Mouse (Mus musculus): ENCODE results near the gene Scaf8.
"Not testable (repeated sequence)": the region's sequence is repeated elsewhere in the genome, so short reads cannot be mapped to it uniquely, and the experiment has no call there.

The Scaf8 gene

DNA sequence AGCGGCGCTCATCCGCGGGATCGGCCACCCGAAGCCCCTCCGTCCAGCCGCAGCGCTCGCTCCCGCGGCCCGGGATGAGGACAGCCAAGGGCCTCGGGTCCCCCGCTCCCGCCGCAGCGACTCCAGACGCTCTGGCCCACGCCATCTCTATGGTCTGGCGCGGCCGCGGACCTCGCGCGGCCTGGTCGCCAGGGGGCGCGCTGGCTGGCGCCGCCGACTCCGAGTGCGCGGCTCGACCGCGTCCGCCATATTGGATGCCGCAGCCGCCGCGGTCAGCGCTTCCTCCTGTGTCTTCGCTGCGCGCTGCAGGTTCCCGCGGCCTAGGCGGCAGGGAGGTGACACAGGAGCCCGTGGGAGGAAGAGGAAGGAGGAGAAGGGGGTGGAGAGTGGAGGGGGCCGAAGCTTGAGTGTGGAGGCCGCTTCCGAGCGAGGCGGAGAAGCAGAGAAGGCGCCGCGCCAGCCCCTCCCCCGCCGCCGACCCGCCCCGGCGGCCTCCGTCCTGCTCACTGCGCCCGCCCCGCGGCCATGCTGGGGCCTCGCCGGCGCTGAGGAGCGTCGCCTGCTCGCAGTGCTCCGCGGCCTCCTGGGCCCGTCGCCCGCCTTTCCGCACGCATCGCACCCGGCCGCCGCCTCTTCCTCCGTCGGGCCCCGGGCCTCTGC, at the start of gene Scaf8:
Gene Scaf8, plus strand, starts transcription at position 253 of the 660 bp plus-strand sequence.
- peak; percentile 85 to 89 for DNase-seq

DNA sequence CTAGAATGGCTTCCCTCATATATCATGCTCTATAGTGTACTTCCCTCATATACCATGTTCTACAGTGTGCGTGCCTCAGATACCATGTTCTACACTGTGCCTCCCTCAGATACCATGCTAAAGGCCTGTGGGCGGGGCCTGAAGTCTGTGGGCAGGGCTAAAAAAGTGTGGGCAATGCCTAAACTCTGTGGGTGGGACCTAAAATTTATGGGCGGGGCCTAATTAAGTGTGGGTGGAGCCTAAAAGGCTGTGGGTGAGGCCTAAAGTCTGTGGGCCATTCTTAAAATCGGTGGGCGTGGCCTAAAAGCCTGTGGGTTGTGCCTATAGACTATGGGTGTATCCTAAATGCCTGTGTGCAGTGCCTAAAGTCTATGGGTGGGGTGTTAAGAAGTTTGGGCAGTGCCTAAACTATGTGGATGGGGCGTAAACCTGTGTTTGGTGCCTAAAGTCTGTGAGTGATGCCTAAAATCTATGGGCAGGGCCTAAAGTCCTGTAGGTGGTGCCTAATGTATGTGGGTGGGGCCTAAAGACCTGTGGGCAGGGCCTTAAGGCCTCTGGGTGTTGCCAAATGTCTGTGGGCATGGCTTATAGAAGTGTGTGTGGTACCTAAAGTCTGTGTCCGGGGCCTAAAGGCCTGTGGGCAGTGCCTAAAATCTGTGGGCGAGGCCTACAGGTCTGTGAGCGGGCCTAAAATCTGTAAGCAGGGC, 39.5 kb upstream of the Scaf8 start:
- no peak for DNase-seq

DNA sequence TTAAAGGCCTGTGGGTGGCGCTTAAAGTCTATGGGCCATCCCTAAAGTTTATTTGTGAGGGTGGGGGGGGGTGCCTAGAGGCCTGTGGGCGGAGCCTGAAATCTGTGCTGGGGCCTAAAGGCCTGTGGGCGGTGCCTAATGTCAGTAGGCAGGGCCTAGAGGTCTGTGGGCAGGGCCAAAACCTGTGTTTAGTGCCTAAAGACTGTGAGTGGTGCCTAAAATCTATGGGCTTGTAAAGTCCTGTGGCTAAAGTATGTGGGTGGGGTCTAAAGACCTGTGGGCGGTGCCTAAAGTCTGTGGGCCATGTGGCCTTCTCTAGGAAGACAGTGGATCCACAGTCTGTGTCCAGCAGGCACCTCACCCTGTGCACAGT, 38.9 kb upstream of the Scaf8 start:
- no peak for DNase-seq

DNA sequence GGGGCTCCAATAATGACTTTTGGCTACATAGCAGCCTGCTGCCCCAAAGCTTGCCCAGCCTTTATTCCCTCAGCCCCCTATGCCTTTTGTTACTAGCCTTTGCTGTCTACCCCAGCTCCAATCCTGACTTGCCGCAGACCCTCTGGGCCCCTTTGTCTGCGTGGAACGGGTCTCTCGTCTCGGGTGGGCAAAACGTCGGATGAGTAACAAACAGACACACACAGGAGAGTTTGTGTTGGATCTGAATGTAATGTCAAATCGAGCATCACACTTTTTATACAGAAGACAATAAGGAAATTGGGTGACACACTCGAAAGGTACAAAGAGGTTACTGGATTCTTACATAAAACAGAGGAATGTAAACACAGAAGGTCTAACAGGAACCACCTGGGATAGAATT, 36.8 kb upstream of the Scaf8 start:
- not testable (repeated sequence) for DNase-seq

DNA sequence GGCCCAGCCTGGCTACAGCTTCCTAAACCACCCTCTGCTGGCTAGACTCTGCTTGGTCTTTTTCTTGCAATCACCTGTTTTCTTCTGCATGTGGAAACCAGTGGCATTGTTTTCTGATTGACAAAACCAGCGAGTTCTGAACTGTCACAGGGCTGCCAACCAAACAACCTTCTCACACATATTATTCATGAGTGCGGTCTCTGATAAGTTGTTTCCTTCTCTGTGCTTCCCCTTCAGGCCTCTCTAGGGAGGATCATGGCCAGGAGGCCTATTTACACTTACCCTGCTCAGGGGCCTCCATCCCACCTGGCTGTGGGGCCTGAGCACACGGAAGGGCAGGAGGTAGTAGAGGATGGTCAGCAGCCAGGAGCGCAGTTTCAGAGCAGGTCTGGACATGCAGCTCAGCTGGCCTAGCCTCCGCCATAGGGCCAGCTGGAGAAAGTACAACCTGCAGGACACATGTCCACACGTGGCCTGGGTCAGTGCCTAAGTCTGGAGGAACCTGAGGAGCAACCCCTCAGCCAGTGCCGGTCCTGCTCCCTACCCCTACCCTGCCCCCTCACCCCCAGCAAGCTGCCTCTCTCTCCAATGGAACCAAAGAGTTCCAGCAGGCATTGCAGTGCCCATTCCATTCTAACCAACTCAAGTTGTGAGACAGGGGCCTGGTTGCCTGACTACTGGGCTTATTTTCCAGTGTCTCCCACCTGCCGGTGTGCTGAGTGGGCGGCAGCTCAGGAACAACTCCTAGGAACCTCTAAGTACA, 34.0 kb upstream of the Scaf8 start:
- DNase-seq, result not testable (repeated sequence)

DNA sequence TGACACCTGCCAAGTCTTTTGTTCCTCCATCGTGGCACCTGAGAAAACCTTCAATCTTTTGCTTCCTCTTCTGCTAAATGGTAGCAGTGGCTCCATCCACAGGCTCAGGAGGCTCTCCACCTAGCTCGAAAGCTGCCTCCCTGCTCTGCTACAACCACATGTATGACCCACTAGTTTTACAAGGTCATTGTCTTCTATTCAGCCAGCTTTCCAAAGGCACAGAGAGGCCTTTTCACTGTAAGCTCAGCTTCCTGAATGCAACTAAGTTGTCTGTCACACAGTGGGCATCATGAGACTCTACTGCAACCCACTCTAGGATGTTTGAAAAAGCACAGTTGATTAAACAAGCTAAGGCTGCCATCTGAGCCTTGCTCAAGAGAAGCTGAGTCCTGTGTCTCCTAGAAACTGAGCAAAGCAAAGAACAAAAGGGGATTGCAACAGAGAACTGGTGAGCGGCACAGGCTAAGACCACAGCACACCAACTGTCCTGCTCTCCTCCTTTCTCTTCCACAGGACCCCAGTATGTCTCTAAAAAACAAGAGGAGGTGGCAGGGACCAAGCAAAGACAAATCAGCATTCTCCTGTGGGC, 33.2 kb upstream of the Scaf8 start:
- DNase-seq, result peak; percentile 58 to 75

DNA sequence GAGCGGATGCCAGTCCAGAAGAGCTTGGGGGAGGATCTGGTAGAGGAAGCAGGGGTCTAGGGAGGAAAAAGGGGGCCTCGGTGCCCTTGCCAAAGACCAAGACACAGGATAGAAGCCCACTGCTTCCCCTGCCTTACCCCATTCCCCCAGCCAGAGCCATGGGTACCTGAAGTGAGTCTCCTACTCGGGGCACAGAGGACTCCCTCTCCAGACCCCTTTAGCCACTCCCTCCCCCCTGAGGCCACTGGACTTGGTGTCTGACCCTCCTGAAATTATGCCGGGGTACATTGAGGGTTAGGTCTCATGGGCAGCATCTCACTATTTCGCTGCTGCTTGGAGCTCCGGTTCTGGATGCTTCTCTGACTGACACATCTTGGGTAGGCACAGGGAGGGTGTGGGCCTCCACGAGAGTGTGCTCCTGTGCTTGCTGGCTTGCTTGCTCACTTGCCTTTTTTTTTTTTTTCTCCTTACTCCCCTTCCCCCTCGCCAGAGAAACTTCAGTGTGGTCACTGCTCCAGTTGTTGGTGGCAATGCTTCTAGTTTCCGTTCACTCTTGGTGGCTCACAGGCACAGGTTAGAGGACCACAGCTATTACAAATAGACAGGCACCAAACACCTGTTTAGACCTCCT, 32.5 kb upstream of the Scaf8 start:
- peak; percentile 39 to 65 for DNase-seq

DNA sequence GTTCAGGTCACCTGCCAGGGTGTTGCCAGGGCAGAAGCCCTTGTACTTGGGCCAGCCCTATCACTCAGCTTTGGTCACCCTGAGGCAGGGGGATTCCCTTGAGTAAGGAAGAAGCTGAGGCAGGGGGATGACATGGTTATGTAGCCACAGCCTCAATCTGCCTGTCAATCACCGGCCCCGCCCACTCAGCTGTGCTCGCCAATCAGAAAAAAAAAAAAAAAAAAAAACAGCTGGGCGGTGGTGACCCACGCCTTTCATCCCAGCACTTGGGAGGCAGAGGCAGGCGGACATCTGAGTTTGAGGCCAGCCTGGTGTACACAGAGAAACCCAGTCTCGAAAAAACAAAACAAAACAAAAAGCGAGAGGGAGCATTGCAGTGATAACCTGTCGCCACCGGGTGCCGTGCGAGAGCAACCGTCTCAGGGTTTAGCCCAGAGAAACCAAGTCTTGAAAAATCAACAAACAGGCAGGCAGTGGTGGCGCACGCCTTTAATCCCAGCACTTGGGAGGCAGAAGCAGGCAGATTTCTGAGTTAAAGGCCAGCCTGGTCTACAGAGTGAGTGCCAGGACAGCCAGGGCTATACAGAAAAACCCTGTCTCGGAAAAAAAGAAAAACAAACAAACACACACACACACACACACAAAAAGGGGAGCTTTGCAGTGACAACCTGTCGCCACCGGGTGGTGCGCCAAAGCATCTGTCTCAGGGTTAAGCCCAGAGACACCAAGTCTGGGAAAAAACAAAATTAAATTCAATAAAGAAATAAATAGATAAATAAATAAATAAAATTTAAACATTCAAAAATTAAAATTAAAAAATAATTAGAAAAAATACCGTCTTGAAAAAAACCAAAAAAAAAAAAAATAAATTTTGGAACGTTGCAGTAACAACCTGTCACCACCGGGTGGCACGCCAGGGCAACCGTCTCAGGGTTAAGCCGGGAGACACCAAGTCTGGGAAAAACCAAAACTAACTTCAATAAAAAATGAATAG, 31.7 kb upstream of the Scaf8 start:
- DNase-seq, result peak; percentile 53 to 62

DNA sequence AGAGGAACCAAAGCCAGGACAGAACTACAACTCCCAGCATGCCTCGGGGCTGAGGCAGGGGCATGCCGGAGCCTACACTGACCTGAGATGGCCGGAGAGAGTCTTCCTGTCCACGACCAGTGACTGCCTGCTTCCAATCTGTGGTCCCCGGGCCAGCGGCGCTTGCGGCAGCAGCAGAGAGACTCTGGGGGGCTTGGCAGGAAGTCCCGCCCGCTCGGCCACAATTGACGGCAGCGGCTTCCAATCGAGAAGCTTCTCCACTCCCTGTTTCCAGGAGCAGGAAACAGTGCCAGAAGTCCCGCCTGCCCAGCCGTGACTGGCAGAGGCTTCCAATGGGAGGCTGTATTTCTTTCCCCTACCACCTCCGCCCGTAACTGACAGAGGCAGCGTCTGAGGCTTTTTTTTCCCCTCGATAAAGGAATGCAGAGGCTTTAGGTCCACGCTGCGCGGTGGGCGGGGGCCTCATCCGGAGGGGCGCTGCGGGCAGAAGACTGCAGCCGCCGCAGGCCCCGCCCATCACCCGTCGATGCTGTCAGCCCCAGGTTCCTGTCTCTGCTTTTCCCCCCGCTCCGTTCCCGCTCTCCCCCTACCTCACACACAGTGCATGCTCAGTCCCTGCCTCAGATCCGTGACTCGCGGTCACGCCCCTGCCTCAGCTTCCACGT, 30.8 kb upstream of the Scaf8 start:
- DNase-seq, result peak; percentile 82 to 89

DNA sequence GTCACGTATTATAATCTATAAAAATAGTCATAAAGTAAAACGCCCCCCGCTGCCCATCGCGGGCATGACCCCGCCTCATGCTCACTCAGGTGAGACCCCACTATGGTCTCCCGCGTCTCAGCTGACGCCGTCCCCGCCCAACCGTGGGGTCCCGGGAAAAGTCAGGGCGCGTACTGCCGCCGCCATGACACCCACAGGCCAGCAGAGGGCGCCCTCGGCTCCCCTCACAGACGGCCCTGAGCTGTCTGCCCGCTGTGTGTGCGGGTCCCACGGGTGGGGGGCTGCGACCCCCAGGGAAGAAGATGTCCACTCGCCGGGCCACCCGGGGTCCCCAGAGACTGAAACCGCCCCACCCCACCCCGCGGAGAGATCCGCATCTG, 30.2 kb upstream of the Scaf8 start:
- DNase-seq, result peak; percentile 76 to 81

DNA sequence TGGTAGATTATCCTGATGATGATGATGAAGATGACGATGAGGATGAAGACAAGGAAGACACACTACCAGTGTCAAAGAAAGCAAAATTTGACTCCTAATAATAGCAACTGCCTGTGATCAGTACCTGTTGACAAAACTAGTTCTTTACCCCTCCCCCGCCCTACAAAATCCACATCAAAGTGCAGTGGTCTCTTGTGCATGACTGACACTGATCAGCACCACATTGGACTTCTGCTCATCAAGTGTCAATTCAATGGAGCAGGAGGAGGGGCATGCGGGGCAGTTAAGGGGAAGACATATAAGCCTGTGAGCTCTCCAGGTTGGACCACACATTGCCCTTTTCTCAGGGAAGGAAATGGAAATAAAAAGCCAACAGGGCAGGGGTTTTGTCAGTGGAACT, 29.6 kb upstream of the Scaf8 start:
- DNase-seq, result no peak

DNA sequence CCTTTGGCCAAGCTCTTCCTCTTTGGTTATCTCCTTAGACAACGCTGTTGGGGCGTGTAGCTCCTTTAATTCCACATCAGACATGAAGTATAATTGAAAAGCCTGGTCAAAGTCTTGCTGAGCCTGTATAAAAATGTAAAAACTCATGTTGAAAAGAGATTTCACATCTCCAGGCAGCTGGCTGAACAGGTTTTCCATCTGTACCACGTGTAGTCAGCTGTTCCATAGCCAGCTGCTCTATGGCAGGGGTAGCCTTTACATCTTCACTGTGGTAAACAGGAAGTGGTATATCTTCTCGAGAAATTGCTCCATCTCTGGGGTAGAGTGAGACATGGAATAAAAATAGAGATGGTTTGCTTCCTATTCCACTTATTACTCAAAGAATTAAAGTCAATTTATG, 22.1 kb upstream of the Scaf8 start:
- peak in 1 of 2 experiments; percentile 55 for DNase-seq

DNA sequence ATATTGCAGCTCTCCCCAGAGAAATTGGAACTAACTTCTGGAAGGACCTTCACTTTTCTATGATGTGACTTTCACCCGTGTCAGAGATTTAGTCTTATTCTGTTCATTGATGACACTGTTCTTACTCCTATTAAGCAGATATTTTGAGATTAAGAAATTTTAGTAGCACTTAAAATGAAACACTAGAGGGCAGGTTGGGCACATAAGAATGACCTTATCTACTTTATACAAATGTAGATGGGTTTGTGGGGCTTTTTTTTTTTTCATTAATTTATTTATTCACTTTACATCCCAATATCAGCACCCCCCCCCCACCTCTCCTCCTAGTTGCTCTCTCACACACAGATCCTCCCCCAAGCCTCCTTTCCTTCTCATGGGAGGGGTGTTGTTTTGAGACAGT, 15.5 kb upstream of the Scaf8 start:
- DNase-seq, result not testable (repeated sequence)

DNA sequence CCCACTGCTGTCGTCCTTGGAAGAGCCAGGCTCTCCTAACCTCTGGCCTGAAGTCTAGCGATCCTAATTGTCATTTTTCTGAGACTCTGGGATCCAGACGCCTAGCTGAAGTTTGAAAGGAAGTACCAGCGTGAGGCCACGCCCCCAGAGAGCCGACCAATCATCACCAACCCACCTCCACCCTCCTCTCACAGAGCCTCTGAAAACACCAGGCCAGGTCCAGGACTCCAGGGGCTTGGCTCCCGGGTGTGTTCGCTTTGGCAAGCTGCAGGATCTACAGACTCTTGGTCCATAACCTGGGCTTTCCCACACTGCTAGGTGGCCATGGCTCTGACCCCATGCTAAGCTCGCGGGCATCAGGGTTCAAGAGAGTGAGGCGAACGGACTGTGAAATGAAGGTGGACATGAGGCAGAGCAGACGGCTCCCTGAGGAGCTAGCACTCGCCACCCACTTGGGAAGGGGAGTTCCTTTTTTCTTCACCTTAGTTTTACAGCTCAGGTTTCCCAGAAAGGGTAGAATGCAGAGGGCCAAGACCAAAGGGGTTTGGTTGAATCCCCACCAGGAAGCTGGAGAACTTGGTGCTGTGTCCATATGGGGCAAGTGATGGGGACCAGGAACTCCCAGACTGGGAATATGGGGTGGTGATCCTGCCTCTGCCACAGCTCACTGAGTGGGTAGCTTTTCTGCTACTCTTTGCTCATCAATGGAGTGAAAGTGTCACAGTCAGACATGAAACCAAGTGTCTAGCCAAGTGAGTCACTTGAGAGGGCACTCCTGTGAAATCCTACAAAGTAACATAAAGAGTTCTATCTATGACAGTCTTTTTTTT, 12.2 kb upstream of the Scaf8 start:
- peak; percentile 56 to 66 for DNase-seq

DNA sequence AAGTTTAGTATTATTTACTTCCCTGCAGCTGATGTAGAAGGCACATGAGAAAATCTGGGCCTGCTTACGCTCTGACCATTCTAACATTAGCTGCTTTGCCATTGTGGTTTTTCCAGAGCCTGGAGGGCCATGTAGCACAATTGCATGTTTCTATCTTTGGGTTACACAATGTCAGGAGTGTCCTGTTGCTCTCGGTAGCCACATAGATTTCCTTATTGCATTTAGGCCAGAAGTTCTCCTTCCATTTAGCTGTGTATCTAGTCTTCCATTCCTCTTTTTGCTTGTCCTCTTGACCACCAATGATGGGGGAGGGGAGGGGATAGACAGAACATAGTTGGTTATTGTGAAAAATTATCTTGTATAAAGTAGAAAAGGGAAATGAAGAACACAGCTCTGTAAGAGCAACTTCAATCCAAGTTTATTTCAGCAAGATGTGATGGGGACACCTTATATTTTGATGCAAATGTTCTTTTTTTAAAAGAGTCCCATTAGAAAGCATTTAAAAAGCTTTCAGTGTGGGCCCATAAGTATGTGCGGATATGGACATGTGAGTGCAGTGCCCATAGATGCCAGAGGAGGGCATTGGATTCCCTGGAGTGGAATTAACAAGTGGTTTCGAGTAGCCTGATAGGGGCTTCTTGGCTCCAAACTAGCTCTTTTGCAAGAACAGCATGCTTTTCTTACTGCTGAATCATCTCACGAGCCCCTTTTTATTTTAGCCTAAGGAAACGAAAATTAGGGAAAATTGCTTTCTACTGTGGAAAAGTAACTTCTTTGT, 10.4 kb upstream of the Scaf8 start:
- no peak for DNase-seq

DNA sequence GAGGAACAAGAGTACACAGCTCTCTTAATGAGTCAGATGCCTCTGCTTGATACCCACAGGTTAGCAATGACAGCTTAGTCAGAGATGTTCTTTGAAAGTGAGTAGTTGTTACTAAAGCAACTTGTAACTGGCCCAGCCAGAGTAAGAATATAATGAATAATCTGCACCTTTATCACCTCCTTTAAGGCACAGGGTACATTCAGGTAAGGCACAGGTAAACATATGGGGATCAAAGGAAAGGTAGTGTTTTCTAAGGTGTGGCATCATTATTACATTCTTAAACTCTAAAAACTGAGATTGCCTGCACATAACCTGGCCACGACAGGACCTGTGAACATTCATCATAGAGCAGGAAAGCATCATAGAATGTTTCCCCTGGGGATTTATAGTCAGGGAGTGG, 9.8 kb upstream of the Scaf8 start:
- DNase-seq, result no peak

DNA sequence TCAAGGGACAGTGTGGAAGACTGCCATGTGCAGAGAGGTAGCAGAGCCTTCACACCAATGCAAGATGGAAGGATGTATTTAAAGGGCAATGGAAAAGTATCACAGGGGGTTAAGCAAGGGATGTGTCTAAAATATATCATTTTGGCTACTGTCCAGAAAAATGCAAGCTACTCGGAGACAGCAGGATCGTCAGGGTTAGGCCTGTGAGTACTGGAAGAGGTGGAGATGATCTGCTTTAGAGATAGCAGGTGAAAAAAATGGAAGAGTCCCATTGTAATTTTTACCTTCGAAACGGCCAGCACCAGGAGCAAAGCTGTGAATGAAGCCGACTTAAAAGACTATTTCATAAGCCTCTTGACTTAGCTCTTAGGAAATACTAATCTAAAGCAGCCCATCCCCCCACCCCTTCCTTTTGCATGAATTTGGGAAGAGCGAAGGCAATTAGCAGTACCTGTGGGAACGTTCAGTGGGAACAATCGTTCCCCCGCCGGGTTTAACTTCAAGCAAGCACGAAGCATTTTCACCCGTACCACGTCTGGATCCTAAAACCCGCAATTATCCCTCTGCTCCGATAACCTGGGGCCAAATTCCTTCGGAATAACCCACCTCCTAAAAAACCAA, 925 bp upstream of the Scaf8 start:
- no peak for DNase-seq

DNA sequence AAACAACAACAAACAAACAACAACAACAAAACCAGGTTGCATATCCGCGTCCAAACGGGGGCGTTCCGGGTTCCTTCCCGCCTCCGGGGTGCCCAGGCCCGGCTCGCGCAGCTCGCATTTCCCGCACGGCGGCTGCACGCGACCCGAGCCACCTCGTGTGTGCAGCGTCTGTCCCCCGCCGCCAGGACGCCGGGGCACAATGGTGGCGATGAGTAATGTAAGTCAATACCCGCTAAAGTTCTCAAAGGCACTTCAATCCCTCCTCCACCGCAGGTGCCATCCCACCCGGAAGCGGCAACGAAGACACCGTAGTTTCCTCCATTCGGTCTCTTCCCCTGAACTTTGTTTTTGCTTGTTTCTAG, 433 bp upstream of the Scaf8 start:
- DNase-seq, result peak; percentile 71 to 80

DNA sequence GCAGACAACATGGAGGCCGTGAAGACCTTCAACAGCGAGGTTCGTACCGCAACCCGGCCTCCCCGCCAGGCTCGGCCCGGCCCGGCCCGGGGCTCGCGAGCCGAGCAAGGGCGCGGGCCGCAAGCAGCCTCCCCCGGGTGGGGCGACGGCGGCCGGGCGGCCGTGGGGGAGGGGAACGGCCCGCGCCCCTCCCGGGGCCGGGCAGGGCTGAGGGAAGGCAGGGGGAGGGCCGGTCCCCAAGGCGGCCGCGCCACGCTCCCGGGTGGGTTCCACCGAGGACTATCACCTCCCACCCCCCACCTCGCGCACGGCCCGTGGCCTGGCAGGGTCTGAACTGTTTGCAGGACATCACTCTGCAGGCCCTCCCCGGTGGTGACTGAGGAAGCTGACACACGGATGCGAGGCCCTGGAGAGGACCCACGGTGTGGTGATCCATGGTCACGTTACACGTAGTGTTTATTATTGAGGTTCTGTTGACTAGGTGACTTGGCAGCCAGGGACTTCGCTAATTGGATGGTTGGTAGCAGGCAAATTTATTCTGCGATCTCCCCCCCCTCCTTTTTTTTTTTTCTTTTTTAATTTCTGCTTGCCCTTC, 705 bp downstream of the Scaf8 start:
- peak; percentile 60 to 66 for DNase-seq
